11 mouse cellular contexts compared by ENCODE assay signal in the genomic region with DNA sequence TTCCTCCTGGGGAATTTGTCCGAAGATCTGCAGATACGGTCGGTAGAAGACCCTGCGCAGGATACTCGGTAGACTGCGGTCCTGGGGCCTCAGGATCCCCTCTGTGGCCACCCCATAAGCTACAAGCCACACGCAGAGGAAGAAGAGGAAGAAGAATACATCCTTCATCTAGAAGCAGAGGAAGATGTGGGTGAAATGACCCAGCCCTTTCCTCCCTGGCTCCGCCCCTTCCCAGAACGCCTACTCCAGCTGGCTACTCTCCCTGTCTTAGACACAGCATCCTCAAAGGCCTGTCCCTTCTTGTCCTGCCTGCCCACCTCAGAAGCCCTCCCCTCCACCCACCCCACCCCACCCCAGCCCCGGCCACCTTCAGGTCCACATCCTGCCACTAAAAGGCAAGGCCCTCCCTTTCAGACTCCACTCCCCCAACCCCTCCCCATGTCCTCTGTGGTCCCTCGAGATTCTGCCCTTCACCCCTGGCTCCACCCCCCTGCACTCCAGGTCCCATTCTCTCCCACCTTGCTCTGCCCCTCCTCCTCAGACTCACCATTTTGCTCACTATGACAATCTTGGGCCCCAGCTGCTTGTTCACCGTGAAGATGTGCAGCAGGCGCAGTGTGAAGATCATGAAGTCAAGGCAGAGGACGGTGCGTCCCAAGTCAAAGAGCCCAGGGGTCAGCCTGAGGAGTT. TPM values are rescaled to one million over a fixed set of nuclear protein-coding genes. Genes with fewer than 3 reads are reported as not detected.
DNase-seq lines count a peak whose midpoint lies in the region; ATAC-seq lines count a peak whose summit lies in the region.
"Had no signal": no experiment of that assay in that cellular context is flagged by ENCODE, and none has a peak within 500 bp of the region (broad histone marks: within the 10 kb centered on the region; RNA-seq: fewer than 3 reads in every experiment).

No protein-coding gene starts in this region.

- no peak overlapping the region for H3K4me2 ChIP-seq in liver, embryonic 12.5 days
- H3K4me2 ChIP-seq in heart, embryonic 11.5 days, result no peak overlapping the region
- H3K4me2 ChIP-seq: heart, embryonic 13.5 days; hindbrain, embryonic 15.5 days; liver, embryonic 13.5 days had no signal

- peak; percentile 16 for DNase-seq in liver
- peak; percentile 40 for DNase-seq in thymus, postnatal 4 days
- no peak for DNase-seq in thymus, adult 18-20 months
- DNase-seq in frontal cortex, postnatal 25 days (ENCODE audit: low spot score in 2 of 2), result no peak
- DNase-seq: liver, embryonic 13.5 days had no signal

- H3K9me3 ChIP-seq in liver, embryonic 12.5 days (replicated peaks), result no peaks in the 10 kb centered on the region
- H3K9me3 ChIP-seq in heart, embryonic 11.5 days (replicated peaks; ENCODE audit: control insufficient read depth, low read length), result no peaks in the 10 kb centered on the region
- H3K9me3 ChIP-seq: heart, embryonic 13.5 days; hindbrain, embryonic 15.5 days; liver, embryonic 13.5 days had no signal

- ATAC-seq in liver, embryonic 12.5 days, result no peak
- ATAC-seq in activated CD4-positive, CD25-positive, alpha-beta regulatory T cell, adult 4 months, result peak; percentile 40
- ATAC-seq in heart, embryonic 11.5 days (replicated peaks; ENCODE audit: insufficient number of reproducible peaks, low FRiP score, low TSS enrichment), result no peak

- H3K4me1 ChIP-seq in liver, embryonic 12.5 days, result peaks cover 21% of the 10 kb centered on the region
- H3K4me1 ChIP-seq in heart, embryonic 11.5 days (ENCODE audit: control insufficient read depth, insufficient read depth, low read length), result peaks cover 12% of the 10 kb centered on the region; the same call in 1 of the 2 replicates

- no peak overlapping the region for H3K4me3 ChIP-seq in liver, embryonic 12.5 days
- no peak overlapping the region for H3K4me3 ChIP-seq in heart, embryonic 11.5 days (ENCODE audit: low read depth, low read length)
- H3K4me3 ChIP-seq: heart, embryonic 13.5 days; hindbrain, embryonic 15.5 days; liver, embryonic 13.5 days had no signal

- 32% methylated on average over 15 of the region's 15 CpGs for WGBS in liver, embryonic 12.5 days (ENCODE audit: insufficient replicate concordance)
- 70% methylated on average over 15 of the region's 15 CpGs for WGBS in heart, embryonic 11.5 days (ENCODE audit: insufficient replicate concordance)

- no peak overlapping the region for H3K9ac ChIP-seq in liver, embryonic 12.5 days
- H3K9ac ChIP-seq in heart, embryonic 11.5 days (ENCODE audit: low read depth, low read length), result no peak overlapping the region
- H3K9ac ChIP-seq: heart, embryonic 13.5 days; hindbrain, embryonic 15.5 days; liver, embryonic 13.5 days had no signal

- no peaks in the 10 kb centered on the region for H3K36me3 ChIP-seq in liver, embryonic 12.5 days
- no peaks in the 10 kb centered on the region for H3K36me3 ChIP-seq in heart, embryonic 11.5 days (ENCODE audit: control insufficient read depth, insufficient read depth, low read length)
- H3K36me3 ChIP-seq: hindbrain, embryonic 15.5 days; liver, embryonic 13.5 days had no signal

- peaks cover 12% of the 10 kb centered on the region for H3K27me3 ChIP-seq in liver, embryonic 12.5 days (replicated peaks)
- no peaks in the 10 kb centered on the region for H3K27me3 ChIP-seq in heart, embryonic 11.5 days (ENCODE audit: control insufficient read depth, insufficient read depth, low read length)
- H3K27me3 ChIP-seq: heart, embryonic 13.5 days; hindbrain, embryonic 15.5 days had no signal

- H3K27ac ChIP-seq in liver, embryonic 12.5 days, result no peak overlapping the region
- H3K27ac ChIP-seq in heart, embryonic 11.5 days (ENCODE audit: low read depth, low read length), result no peak overlapping the region
- H3K27ac ChIP-seq: heart, embryonic 13.5 days; hindbrain, embryonic 15.5 days; liver, embryonic 13.5 days had no signal

RNA-seq across cellular contexts. Expression of a gene that starts 24.9 kb away (rescaled TPM):
- 1.2 and 2.2 TPM in 2 replicates for polyA plus RNA-seq in liver, embryonic 12.5 days (2016; fragmentation: Nextera tagmentation; extraction: Ambion mirVana)
- 10 to 100 TPM; 21.7 to 27.8 TPM for polyA plus RNA-seq in activated CD4-positive, CD25-positive, alpha-beta regulatory T cell, adult 4 months (2017; shearing (Covaris generic))
- polyA plus RNA-seq in heart, embryonic 11.5 days (2014; fragmentation: Nextera tagmentation; extraction: Ambion mirVana), result 7.0 and 9.8 TPM in 2 replicates

RNA-seq across cellular contexts. Expression of a gene that starts 26.4 kb away (rescaled TPM):
- polyA plus RNA-seq in liver, embryonic 12.5 days (2016; fragmentation: Nextera tagmentation; extraction: Ambion mirVana), result 0.08 and 0.23 TPM in 2 replicates
- not detected for polyA plus RNA-seq in activated CD4-positive, CD25-positive, alpha-beta regulatory T cell, adult 4 months (2017; shearing (Covaris generic))
- 24.3 and 30.1 TPM in 2 replicates for polyA plus RNA-seq in heart, embryonic 11.5 days (2014; fragmentation: Nextera tagmentation; extraction: Ambion mirVana)
- polyA plus RNA-seq: adrenal gland, adult 2 months had no signal

RNA-seq across cellular contexts. Expression of a gene that starts 31.4 kb away (rescaled TPM):
- not detected in 2 replicates for polyA plus RNA-seq in liver, embryonic 12.5 days (2016; fragmentation: Nextera tagmentation; extraction: Ambion mirVana)
- polyA plus RNA-seq in activated CD4-positive, CD25-positive, alpha-beta regulatory T cell, adult 4 months (2017; shearing (Covaris generic)), result not detected
- polyA plus RNA-seq in heart, embryonic 11.5 days (2014; fragmentation: Nextera tagmentation; extraction: Ambion mirVana), result not detected in 2 replicates
- polyA plus RNA-seq: adrenal gland, adult 2 months; heart, embryonic 13.5 days; hindbrain, embryonic 15.5 days; liver, embryonic 13.5 days had no signal

RNA-seq across cellular contexts. Expression of a gene that starts 58.1 kb away (rescaled TPM):
- 0.37 and 0.45 TPM in 2 replicates for polyA plus RNA-seq in liver, embryonic 12.5 days (2016; fragmentation: Nextera tagmentation; extraction: Ambion mirVana)
- not detected for polyA plus RNA-seq in activated CD4-positive, CD25-positive, alpha-beta regulatory T cell, adult 4 months (2017; shearing (Covaris generic))
- 2.0 and 3.7 TPM in 2 replicates for polyA plus RNA-seq in heart, embryonic 11.5 days (2014; fragmentation: Nextera tagmentation; extraction: Ambion mirVana)

Comparison
In these comparisons a context has a peak if more than half of its experiments do, and no peak if none do; other contexts are left out.
1. DNase-seq: peak in liver (single experiment) and thymus, postnatal 4 days (single experiment); none in thymus, adult 18-20 months (0 of 2) and frontal cortex, postnatal 25 days (0 of 2).
2. RNA of a gene that starts 26.4 kb away (polyA plus RNA-seq): 24.3 to 30.1 TPM in heart, embryonic 11.5 days; 0.08 to 0.23 TPM in liver, embryonic 12.5 days and not detected in activated CD4-positive, CD25-positive, alpha-beta regulatory T cell, adult 4 months; every median in the first group is over 10 times any median in the second.